Mouse (Mus musculus): ENCODE measurements around the gene Cfap70. TPM values are rescaled to one million over a fixed set of nuclear protein-coding genes. Genes with fewer than 3 reads are reported as not detected.

Gene Cfap70
- polyA plus RNA-seq, 1 experiment from 2014 or later = 3.7 TPM

DNA sequence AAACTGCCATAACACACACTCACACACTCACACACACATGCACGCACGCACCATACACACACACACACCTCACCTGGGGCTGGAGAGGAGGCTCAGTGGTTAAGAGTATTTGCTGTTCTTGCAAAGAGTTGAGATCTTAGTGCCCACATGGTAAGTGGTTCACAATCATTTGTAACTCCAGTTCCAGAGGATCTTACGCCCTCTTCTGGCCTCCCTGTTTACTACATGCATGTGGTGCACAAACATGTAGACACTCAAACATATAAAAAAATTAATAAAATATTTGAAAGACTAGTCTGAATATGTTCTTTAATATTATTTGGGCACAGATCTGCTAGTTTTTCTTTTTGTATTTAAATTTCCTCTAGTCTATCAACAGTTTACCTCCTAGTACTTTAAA, 83.8 kb downstream of the Cfap70 start:
- H3K9ac ChIP-seq (replicated peaks; ENCODE audit: low read depth) = no peak overlapping the region
- H3K27me3 ChIP-seq (replicated peaks; ENCODE audit: insufficient read depth, low read length) = no peaks in the 10 kb centered on the region
- DNase-seq (ENCODE audit: low spot score) (no peak), ATAC-seq (no peak)
- TF ChIP-seq CTCF (IDR thresholded peaks at IDR 0.05) (peak; percentile 21), EP300 (IDR thresholded peaks at IDR 0.05) (no peak)
- no peaks in the 10 kb centered on the region for H3K4me1 ChIP-seq (ENCODE audit: insufficient read depth, low read depth, low read length)
- WGBS = 94% methylated on average over 3 of the region's 3 CpGs
- no peak overlapping the region for H3K4me2 ChIP-seq (replicated peaks; ENCODE audit: low read depth, low read length)
- no peaks in the 10 kb centered on the region for H3K9me3 ChIP-seq (ENCODE audit: low read length)
- peaks cover 20% of the 10 kb centered on the region; the same call in 1 of the 2 replicates for H3K36me3 ChIP-seq (ENCODE audit: insufficient read depth, low read length)
- no peak overlapping the region for H3K27ac ChIP-seq (ENCODE audit: low read length)
- H3K4me3 ChIP-seq (ENCODE audit: low read depth, low read length) = no peak overlapping the region

DNA sequence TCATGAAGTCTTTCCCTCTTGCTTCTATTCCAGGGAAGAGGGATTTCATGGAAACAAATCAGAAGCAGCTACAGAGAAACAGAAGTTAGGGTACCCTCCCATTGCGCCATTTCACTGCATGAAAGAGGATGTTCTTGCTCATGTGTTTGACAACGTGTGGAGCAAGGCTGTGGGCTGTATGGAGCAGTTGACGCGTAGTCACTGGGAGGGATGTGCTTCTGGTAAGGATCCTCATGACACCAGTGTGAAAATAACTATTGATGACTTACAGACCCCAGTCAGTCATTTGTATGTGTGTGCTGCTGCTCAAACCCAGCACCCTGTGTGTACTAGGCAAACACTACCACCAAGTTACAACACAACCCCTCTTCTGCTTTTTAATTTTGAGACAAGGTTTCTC, 88.8 kb downstream of the Cfap70 start:
- Histone ChIP-seq H3K4me3 (ENCODE audit: low read depth, low read length) (no peak overlapping the region), H3K36me3 (ENCODE audit: insufficient read depth, low read length) (peaks cover 35% of the 10 kb centered on the region), H3K27me3 (replicated peaks; ENCODE audit: insufficient read depth, low read length) (no peaks in the 10 kb centered on the region), H3K9me3 (ENCODE audit: low read length) (no peaks in the 10 kb centered on the region), H3K9ac (replicated peaks; ENCODE audit: low read depth) (no peak overlapping the region), H3K4me2 (replicated peaks; ENCODE audit: low read depth, low read length) (no peak overlapping the region), H3K27ac (ENCODE audit: low read length) (no peak overlapping the region), H3K4me1 (ENCODE audit: insufficient read depth, low read depth, low read length) (no peaks in the 10 kb centered on the region)
- DNase-seq (ENCODE audit: low spot score) (peak; percentile 16), ATAC-seq (peak; percentile 30; the same call in 1 of the 2 replicates)
- 88% methylated on average over 4 of the region's 4 CpGs for WGBS
- TF ChIP-seq CTCF (IDR thresholded peaks at IDR 0.05) (no peak), EP300 (IDR thresholded peaks at IDR 0.05) (no peak)

DNA sequence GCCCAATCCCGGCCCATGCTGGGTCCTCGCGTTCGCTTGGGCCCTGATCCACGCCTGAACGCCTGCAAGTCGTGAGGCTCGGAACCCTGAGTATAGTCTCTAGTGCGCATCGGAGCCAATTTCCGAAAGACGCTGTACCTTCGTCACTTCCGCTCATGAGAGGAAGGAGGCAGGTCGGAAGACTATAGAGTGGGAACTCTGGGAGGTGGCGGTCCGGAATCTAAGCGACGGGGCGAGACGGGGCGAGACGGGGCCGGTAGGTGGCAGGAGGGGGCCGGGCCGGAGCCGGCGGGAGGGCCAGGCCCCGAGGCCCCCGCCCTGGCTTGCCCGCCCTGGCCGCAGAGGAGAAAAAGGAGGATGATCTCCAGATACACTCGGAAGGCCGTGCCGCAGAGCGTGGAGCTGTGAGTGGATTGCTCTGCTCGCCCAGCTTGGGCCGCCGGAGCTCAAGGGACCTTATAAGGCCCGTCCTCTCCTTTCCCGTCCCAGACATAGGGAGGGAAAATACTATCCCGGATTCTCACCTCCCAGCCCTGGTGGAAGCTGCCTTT, 104.0 kb downstream of the Cfap70 start, which contains the start of the genes Ecd and Fam149b:
Gene Ecd, minus strand, starts transcription at position 131 of the 551 bp plus-strand sequence.
Gene Fam149b, plus strand, starts transcription at position 172 of the 551 bp plus-strand sequence.
- DNase-seq (ENCODE audit: low spot score) = peak; percentile 97
- Histone ChIP-seq H3K27me3 (replicated peaks; ENCODE audit: insufficient read depth, low read length) (no peaks in the 10 kb centered on the region), H3K4me2 (replicated peaks; ENCODE audit: low read depth, low read length) (peak within 1 kb of the TSS; percentile 63), H3K9me3 (ENCODE audit: low read length) (no peaks in the 10 kb centered on the region), H3K27ac (ENCODE audit: low read length) (peak within 1 kb of the TSS; percentile 93), H3K9ac (replicated peaks; ENCODE audit: low read depth) (peak within 1 kb of the TSS; percentile 88), H3K4me3 (ENCODE audit: low read depth, low read length) (peak within 1 kb of the TSS; percentile 67), H3K4me1 (ENCODE audit: insufficient read depth, low read depth, low read length) (0 out of 2 replicates have a peak, but pooled peaks cover 3% of the 10 kb centered on the region), H3K36me3 (ENCODE audit: insufficient read depth, low read length) (no peaks in the 10 kb centered on the region)
- 1% methylated on average over 30 of the region's 42 CpGs for WGBS
- peak; percentile 99 for ATAC-seq
- no peak for TF ChIP-seq EP300 (IDR thresholded peaks at IDR 0.05)
- peak; percentile 67 for TF ChIP-seq CTCF (IDR thresholded peaks at IDR 0.05)

DNA sequence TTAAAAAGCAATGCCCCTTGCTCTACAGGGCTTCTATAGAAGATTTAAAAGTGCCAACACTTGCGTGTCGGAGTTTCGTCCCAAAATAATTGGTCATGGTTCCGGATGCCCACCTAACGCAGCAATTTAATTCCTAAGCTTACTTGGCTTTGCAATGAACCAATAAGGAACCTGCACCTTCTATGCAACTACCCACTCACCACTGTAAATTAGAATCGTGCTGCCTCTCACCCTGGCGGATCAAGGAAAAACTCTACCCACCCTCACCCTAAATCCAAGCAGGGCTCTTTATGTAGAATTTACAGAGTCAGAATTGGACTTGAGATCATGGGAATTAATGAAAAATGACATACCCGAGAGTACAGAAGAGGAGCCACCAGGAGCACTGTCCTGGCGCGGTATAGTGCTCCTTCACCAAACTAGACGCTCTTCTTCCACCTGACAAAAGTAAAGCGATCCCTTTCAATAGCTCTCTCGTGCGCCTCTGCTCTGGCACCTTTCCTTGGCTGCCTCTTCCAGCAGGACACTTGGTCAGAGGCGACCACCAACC, 104.5 kb downstream of the Cfap70 start:
- 4% methylated on average over 15 of the region's 15 CpGs for WGBS
- Histone ChIP-seq H3K9ac (replicated peaks; ENCODE audit: low read depth) (peak overlapping the region; percentile 88), H3K27me3 (replicated peaks; ENCODE audit: insufficient read depth, low read length) (no peaks in the 10 kb centered on the region), H3K4me3 (ENCODE audit: low read depth, low read length) (peak overlapping the region; percentile 67), H3K4me1 (ENCODE audit: insufficient read depth, low read depth, low read length) (0 out of 2 replicates have a peak, but pooled peaks cover 3% of the 10 kb centered on the region), H3K36me3 (ENCODE audit: insufficient read depth, low read length) (no peaks in the 10 kb centered on the region), H3K9me3 (ENCODE audit: low read length) (no peaks in the 10 kb centered on the region), H3K4me2 (replicated peaks; ENCODE audit: low read depth, low read length) (peak overlapping the region; percentile 63), H3K27ac (ENCODE audit: low read length) (peak overlapping the region; percentile 93)
- ATAC-seq (peak; percentile 46), DNase-seq (ENCODE audit: low spot score) (no peak)
- TF ChIP-seq CTCF (IDR thresholded peaks at IDR 0.05) (no peak), EP300 (IDR thresholded peaks at IDR 0.05) (no peak)

DNA sequence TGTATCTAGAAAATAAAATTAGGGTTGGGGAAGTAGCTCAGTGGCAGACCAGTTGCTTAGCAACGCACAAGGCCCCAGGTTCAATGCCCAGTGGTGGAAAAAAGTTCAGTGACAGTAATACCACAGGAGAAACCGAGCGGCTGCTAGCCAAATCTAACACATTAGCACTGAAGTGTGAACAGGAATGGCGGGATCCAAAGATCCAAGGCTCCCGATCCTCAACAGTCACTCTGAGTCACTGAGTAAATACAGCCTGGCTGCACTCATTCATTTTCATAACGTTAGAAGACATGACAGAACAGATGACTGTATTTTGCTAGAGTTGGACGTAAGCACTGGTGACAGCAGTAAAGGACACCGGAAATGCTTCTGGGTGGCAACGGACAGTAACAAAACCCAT, 106.1 kb downstream of the Cfap70 start:
- no peak overlapping the region for H3K4me2 ChIP-seq (replicated peaks; ENCODE audit: low read depth, low read length)
- no peak overlapping the region for H3K27ac ChIP-seq (ENCODE audit: low read length)
- H3K27me3 ChIP-seq (replicated peaks; ENCODE audit: insufficient read depth, low read length) = no peaks in the 10 kb centered on the region
- DNase-seq (ENCODE audit: low spot score) = no peak
- H3K4me1 ChIP-seq (ENCODE audit: insufficient read depth, low read depth, low read length) = 0 out of 2 replicates have a peak, but pooled peaks cover 3% of the 10 kb centered on the region
- 72% methylated on average over 9 of the region's 9 CpGs for WGBS
- H3K36me3 ChIP-seq (ENCODE audit: insufficient read depth, low read length) = no peaks in the 10 kb centered on the region
- no peaks in the 10 kb centered on the region for H3K9me3 ChIP-seq (ENCODE audit: low read length)
- no peak overlapping the region for H3K9ac ChIP-seq (replicated peaks; ENCODE audit: low read depth)
- ATAC-seq = no peak
- H3K4me3 ChIP-seq (ENCODE audit: low read depth, low read length) = no peak overlapping the region
- TF ChIP-seq CTCF (IDR thresholded peaks at IDR 0.05) (no peak), EP300 (IDR thresholded peaks at IDR 0.05) (no peak)

Other genes starting within 250 kb of the Cfap70 start
- 0.20 TPM in 1 of 2 replicates, not detected in the other for gene Kcnk16, start 183.0 kb downstream of the Cfap70 start, polyA plus RNA-seq (2015; fragmentation: Nextera tagmentation; extraction: Ambion mirVana)
- 12.6 and 13.0 TPM in 2 replicates for gene Nudt13, start 157.5 kb downstream of the Cfap70 start, polyA plus RNA-seq (2015; fragmentation: Nextera tagmentation; extraction: Ambion mirVana)
- 19.0 and 19.1 TPM in 2 replicates for gene Ecd, start 104.1 kb downstream of the Cfap70 start, polyA plus RNA-seq (2015; fragmentation: Nextera tagmentation; extraction: Ambion mirVana)
- 14.7 and 16.9 TPM in 2 replicates for gene Fam149b, start 104.1 kb downstream of the Cfap70 start, polyA plus RNA-seq (2015; fragmentation: Nextera tagmentation; extraction: Ambion mirVana)
- 34.7 and 37.9 TPM in 2 replicates for gene Dnajc9, start 63.3 kb downstream of the Cfap70 start, polyA plus RNA-seq (2015; fragmentation: Nextera tagmentation; extraction: Ambion mirVana)
- 58.5 and 64.4 TPM in 2 replicates for gene Mrps16, start 58.6 kb downstream of the Cfap70 start, polyA plus RNA-seq (2015; fragmentation: Nextera tagmentation; extraction: Ambion mirVana)
- gene Anxa7, start 27.9 kb upstream of the Cfap70 start, polyA plus RNA-seq (2015; fragmentation: Nextera tagmentation; extraction: Ambion mirVana) = 52.9 and 56.9 TPM in 2 replicates
- 0.20 and 0.38 TPM in 2 replicates for gene Mss51, start 44.7 kb upstream of the Cfap70 start, polyA plus RNA-seq (2015; fragmentation: Nextera tagmentation; extraction: Ambion mirVana)
- gene Ppp3cb, start 94.3 kb upstream of the Cfap70 start, polyA plus RNA-seq (2015; fragmentation: Nextera tagmentation; extraction: Ambion mirVana) = 24.2 and 26.6 TPM in 2 replicates
- gene Usp54, start 188.8 kb upstream of the Cfap70 start, polyA plus RNA-seq (2015; fragmentation: Nextera tagmentation; extraction: Ambion mirVana) = 3.9 and 5.0 TPM in 2 replicates
- 0.38 and 0.40 TPM in 2 replicates for gene Myoz1, start 204.3 kb upstream of the Cfap70 start, polyA plus RNA-seq (2015; fragmentation: Nextera tagmentation; extraction: Ambion mirVana)
- gene Synpo2l, start 216.1 kb upstream of the Cfap70 start, polyA plus RNA-seq (2015; fragmentation: Nextera tagmentation; extraction: Ambion mirVana) = 0.63 and 0.96 TPM in 2 replicates
- gene Sec24c, start 222.1 kb upstream of the Cfap70 start, polyA plus RNA-seq (2015; fragmentation: Nextera tagmentation; extraction: Ambion mirVana) = 37.6 and 40.1 TPM in 2 replicates
- gene Fut11, start 242.7 kb upstream of the Cfap70 start, polyA plus RNA-seq (2015; fragmentation: Nextera tagmentation; extraction: Ambion mirVana) = 24.2 and 26.3 TPM in 2 replicates

Measured in lung, postnatal 0 days (tissue).